Mouse (Mus musculus) ES-E14 (cell line): ENCODE results near the gene Tnfrsf13c. TPM values are rescaled to one million over a fixed set of nuclear protein-coding genes. Genes with fewer than 3 reads are reported as not detected.
A peak's percentile ranks its signal among the peaks of the same experiment; 100 is the strongest.

Experiments used
- DNase-seq: peaks from one replicate; pipeline ENCODE4 v3.0.0-alpha.2; 2013; ENCODE audit warnings: low read depth, low spot score
- H3K27ac ChIP-seq: 2 replicates; pipeline ENCODE4 v1.5.1; 2012; ENCODE audit warnings: low read depth, mild to moderate bottlenecking, low read length, moderate library complexity, mixed read lengths; ENCODE audit not compliant: poor library complexity, insufficient read depth, severe bottlenecking
- H3K36me3 ChIP-seq: 2 replicates; pipeline ENCODE4 v1.6.1; 2012; ENCODE audit warnings: mild to moderate bottlenecking, low read length, moderate library complexity, mixed read lengths; ENCODE audit not compliant: control insufficient read depth, poor library complexity, insufficient read depth, severe bottlenecking
- H3K4me1 ChIP-seq, 2 experiments: fragments of 150-350 bp in 1 of 2; sonication (generic) in 1 of 2; 2 replicates each; pipeline ENCODE4 v1.6.1; 2012; ENCODE audit warnings: low read length in 2 of 2, mild to moderate bottlenecking in 1 of 2, mixed read lengths in 1 of 2; ENCODE audit not compliant: control insufficient read depth in 2 of 2, insufficient read depth in 2 of 2, poor library complexity in 1 of 2
- H3K4me3 ChIP-seq, 2 experiments: fragments of 150-350 bp in 1 of 2; sonication (generic) in 1 of 2; 2 replicates each; pipeline ENCODE4 v1.5.1; 2012; ENCODE audit warnings: low read length in 2 of 2, low read depth in 1 of 2, mild to moderate bottlenecking in 1 of 2, mixed read lengths in 1 of 2; ENCODE audit not compliant: insufficient read depth in 1 of 2, poor library complexity in 1 of 2, severe bottlenecking in 1 of 2
- H3K9ac ChIP-seq: 2 replicates; pipeline ENCODE4 v1.6.1; 2012; ENCODE audit warnings: low read depth, mild to moderate bottlenecking, low read length, mixed read lengths; ENCODE audit not compliant: poor library complexity, insufficient read depth, severe bottlenecking
- H3K9me3 ChIP-seq: fragments of 150-350 bp; sonication (generic); 2 replicates; pipeline ENCODE4 v1.6.1; 2012; ENCODE audit warnings: low read depth, mild to moderate bottlenecking, low read length; ENCODE audit not compliant: control insufficient read depth, insufficient read depth
- CHD2 ChIP-seq: IDR thresholded peaks from 2 replicates; pipeline ENCODE4 v1.6.1; 2014; ENCODE audit warnings: mild to moderate bottlenecking, low read depth, low read length, inconsistent platforms
- HCFC1 ChIP-seq: IDR thresholded peaks from 2 replicates; pipeline ENCODE4 v1.6.1; 2012; ENCODE audit warnings: low read length, inconsistent platforms, borderline replicate concordance; ENCODE audit not compliant: insufficient read depth
- MAFK ChIP-seq: IDR thresholded peaks from 2 replicates; pipeline ENCODE4 v1.6.1; 2014; ENCODE audit warnings: mild to moderate bottlenecking, low read depth, low read length, inconsistent platforms; ENCODE audit not compliant: insufficient read depth
- ZC3H11A ChIP-seq: IDR thresholded peaks from 2 replicates; pipeline ENCODE4 v1.6.1; 2012; ENCODE audit warnings: low read depth, mild to moderate bottlenecking, inconsistent platforms, low read length, borderline replicate concordance
- ZNF384 ChIP-seq: IDR thresholded peaks from 2 replicates; pipeline ENCODE4 v1.6.1; 2012; ENCODE audit warnings: low read depth, low read length, inconsistent platforms
- in situ Hi-C, 2 experiments: fragments of 600-800 bp; cut with MboI; formaldehyde crosslinking; loops; one replicate each; pipeline ENCODE4 v1.15.1; 2025; ENCODE audit warnings: low sequenced_read_pairs in 2 of 2, inconsistent platforms in 1 of 2; ENCODE audit not compliant: unreplicated experiment in 2 of 2
- total RNA-seq: library from RNA; depleted of rRNA; stranded (reverse); fragments of 300-350 nt; gene quantifications from 2 replicates; pipeline ENCODE4 v1.2.3, GENCODE M21; 2012

The Tnfrsf13c gene
- total RNA-seq, 1 experiment = 2.3 TPM

DNA sequence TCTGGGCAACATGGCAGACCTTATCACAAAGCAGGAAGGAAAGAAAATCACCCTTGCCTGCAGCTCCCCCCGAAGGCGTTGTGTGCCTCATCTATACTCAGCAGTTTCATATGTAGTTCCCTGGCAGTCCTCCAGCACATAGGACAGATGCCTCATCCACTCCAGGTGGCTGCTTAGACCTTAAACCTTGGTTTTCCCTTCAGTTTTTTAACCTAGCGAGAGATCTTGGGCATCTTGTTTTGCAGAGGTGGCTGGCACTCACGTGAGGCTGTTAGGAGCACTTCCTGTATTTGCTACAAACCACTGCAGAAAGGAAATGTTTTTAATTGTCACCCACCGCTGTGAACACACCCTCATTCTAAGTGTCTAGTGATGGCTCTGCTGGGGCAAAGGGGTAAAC lies 37.2 kb downstream of the Tnfrsf13c start:
- no peak overlapping the region for H3K4me3 ChIP-seq
- peak overlapping the region; percentile 53 for H3K27ac ChIP-seq

DNA sequence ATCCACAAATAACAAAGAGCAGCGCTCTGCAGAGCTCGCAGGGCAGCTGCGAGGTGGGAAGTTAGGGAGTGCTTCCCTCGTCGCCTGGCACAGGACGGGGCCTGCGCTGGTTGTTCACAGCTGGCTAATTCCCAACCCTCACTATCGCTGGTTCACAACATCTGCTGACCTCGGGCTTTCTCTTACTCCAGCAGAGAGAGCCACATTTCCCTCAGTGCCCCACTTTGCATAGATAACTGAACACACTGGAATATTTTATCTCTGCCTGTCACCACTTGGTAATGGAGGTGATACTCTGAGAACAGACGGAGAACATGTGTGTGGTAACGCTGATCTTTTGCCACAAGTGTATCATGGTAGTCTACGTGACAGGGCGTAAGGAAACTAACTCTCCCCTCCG lies 38.0 kb downstream of the Tnfrsf13c start:
- Histone ChIP-seq H3K4me3 (no peak overlapping the region), H3K9ac (no peak overlapping the region), H3K9me3 (no peaks in the 10 kb centered on the region), H3K27ac (0 out of 2 replicates have a peak overlapping the region, but pooled peaks have one; percentile 28), H3K36me3 (peaks cover 64% of the 10 kb centered on the region), H3K4me1 (peaks cover 2 to 17% of the 10 kb centered on the region in 2 experiments)
- in situ Hi-C loops = no loop called here
- no peak for DNase-seq
- no peak for TF ChIP-seq HCFC1
- TF ChIP-seq CHD2 = no peak
- no peak for TF ChIP-seq ZC3H11A
- TF ChIP-seq MAFK = no peak
- no peak for TF ChIP-seq ZNF384

More for the DNA sequence above, 37.2 kb downstream of the Tnfrsf13c start:
- Histone ChIP-seq H3K9me3 (no peaks in the 10 kb centered on the region), H3K9ac (no peak overlapping the region), H3K4me1 (peaks cover 2 to 19% of the 10 kb centered on the region in 2 experiments), H3K36me3 (peaks cover 61% of the 10 kb centered on the region)
- in situ Hi-C loops = no loop called here
- TF ChIP-seq MAFK (no peak), ZC3H11A (no peak), CHD2 (no peak), HCFC1 (no peak), ZNF384 (no peak)
- no peak for DNase-seq

DNA sequence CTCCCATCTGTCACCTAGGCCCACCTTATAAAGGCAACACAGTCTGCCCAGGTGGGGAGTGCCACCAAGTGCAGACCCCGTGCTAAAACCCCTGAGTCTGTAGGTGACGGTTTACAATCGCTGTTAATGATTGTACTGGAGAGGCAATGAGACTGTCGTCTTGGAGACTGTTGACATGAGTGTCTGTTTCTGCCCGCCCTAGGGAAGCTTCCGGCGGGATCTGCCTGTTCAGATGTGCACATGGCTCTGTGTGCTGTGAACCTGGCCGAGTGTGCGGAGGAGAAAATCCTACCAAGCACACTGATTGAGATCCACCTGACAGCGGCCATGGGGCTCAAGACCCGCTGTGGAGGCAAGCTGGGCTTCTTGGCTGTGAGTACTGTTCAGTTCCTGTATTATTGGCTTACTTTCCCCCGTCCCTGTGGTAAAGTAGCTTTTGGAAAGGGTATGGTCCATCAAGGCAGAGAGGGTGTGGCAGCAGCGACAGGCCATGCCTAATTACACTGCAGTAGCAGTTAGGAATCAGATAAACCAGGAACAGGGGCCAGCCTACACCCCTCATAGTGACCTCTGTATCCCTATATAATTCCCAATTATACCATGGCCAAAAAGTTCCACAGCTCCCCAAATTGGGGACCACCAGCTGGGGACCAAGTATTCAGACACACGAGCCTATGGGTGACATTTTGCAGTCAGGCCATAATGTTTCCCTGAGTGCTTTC lies 38.9 kb downstream of the Tnfrsf13c start:
- no peak for TF ChIP-seq HCFC1
- no peak for TF ChIP-seq MAFK
- TF ChIP-seq ZC3H11A = no peak
- no peak for TF ChIP-seq CHD2
- TF ChIP-seq ZNF384 = no peak
- H3K4me1 ChIP-seq = peaks cover 2 to 15% of the 10 kb centered on the region in 2 experiments
- no peaks in the 10 kb centered on the region for H3K9me3 ChIP-seq
- H3K27ac ChIP-seq = no peak overlapping the region
- H3K36me3 ChIP-seq = peaks cover 69% of the 10 kb centered on the region
- in situ Hi-C loops = no loop called here
- H3K9ac ChIP-seq = no peak overlapping the region
- DNase-seq = no peak
- H3K4me3 ChIP-seq = no peak overlapping the region

DNA sequence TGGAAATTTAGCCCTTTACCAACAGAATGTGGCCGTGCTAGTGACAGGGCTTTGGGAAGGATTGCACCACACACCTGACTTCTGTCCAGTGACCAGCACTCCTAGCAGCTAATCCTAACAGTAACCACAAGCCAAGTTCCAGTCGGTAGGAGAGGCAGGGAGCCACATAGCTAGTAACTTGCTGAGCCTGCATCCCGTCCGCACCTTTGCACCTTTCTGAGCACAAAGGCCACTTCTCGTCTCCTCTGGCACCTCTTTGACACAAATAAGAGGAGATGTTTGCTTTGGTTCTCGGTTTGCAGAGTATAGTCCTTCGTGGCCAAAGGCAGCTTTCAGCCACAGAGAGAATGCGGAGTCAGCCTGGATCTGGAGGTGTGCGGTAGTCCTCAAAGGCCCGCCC lies 39.5 kb downstream of the Tnfrsf13c start:
- H3K4me1 ChIP-seq = peaks cover 2 to 15% of the 10 kb centered on the region in 2 experiments
- H3K27ac ChIP-seq = no peak overlapping the region
- no peak overlapping the region for H3K4me3 ChIP-seq
- no peak overlapping the region for H3K9ac ChIP-seq
- no peak for DNase-seq
- in situ Hi-C loops = no loop called here
- H3K36me3 ChIP-seq = peaks cover 73% of the 10 kb centered on the region
- no peaks in the 10 kb centered on the region for H3K9me3 ChIP-seq
- TF ChIP-seq ZC3H11A (no peak), HCFC1 (no peak), CHD2 (no peak), ZNF384 (no peak), MAFK (no peak)
